Mouse (Mus musculus) telencephalon, adult 2 months (tissue): ENCODE results near the gene Gm49325.
"Not testable (repeated sequence)": the region's sequence is repeated elsewhere in the genome, so short reads cannot be mapped to it uniquely, and the experiment has no call there.

Experiments
- DNase-seq: peaks from one replicate; pipeline ENCODE4 v3.0.0-alpha.2; 2011; ENCODE audit warnings: low read depth, low spot score

The Gm49325 gene

GRCm38 (mm10) chr10:77682994-77683393, 77.0 kb downstream of the Gm49325 start:
- DNase-seq, result peak; percentile 11

GRCm38 (mm10) chr10:77684181-77684580, 78.2 kb downstream of the Gm49325 start:
- DNase-seq, result no peak

DNA sequence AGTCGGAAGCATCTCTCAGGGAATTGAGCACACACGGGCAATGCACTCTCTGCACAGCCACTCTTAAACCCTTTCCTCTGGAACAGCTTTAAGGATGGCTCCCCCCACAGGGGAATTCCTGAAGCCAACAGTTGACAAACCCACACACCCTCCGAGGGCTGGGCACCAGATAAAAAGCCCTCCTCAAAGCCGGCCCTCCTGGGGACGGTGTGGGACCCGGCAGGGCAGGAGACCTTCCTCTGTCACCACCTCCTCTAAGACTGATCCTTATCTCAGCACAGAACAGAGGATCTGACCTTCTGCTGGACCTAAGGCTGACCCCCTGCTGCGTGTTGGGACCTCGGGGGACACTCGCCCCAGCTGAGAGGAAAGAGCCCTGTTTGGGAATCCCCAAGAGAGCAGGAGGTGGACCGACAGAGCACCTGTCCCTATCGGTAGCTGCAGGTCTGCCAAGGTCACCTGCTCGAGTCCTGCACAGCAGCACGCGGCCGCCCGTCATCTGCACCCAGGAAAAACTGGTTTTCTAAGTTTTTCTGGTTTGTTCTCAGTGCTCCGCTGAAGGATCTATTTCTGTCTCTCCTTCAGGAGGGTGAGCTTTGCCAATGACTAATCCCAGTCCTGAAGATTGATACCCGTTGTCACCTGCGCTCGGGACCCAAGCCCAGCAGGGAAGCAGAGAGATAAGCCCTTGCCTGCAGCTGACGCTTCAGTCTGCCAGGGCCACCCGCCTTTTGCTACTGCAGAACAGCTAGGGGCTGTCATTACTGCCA, 80.1 kb downstream of the Gm49325 start, which contains the start of gene Tspear:
TSS of gene Tspear (plus strand) at position 675 of the 770 bp plus-strand sequence.
- DNase-seq, result no peak

DNA sequence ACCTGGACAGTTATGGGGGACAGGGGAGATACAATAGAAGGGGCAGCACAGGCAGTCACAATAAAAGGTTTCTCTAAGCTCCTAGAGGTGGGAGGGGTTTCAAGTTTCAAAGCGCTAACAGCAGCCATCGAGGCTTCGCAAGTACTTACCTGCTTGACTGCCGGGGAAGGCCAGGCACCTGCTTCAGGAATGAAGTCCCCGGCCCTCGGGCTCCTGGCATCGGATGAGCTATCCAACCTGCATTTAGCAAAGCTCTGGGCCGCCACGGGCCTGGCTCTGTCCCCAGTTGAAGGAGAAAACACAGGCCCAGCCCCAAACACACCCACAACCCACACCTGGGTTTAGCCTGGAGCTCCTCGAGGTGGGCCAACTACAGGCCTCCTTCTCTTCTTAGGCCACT, 81.0 kb downstream of the Gm49325 start:
- DNase-seq, result no peak

DNA sequence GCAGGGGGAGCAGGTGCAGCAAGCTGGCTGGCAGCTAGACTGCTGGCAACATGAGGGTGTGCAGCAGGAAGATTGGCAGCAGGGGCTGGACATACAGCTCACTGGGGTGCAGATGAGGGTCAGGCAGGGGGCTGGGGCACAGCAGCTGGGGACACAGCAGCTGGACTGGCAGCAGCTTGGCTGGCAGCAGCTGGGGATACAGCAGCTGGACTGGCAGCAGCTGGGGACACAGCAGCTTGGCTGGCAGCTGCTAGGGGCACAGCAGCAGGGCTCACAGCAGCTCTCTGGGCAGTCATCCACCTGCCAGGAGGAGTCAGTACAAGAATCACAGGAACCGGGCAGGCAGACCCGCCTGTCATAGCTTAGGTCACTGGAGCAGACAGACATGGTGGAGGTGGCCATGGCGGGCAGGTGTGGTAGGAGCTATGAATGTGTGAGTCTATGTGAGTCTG, 84.4 kb downstream of the Gm49325 start, which contains the start of gene Gm19402:
TSS of gene Gm19402 (minus strand) at position 402 of the 452 bp plus-strand sequence.
- DNase-seq, result not testable (repeated sequence)
